Mouse (Mus musculus) ES-Bruce4 (cell line): ENCODE measurements at regions not wholly inside any gene's neighbourhood (a gene's known extent, or its start where the extent isn't known, plus 50 kb on each side); places are given as distances from the start of the nearest gene placed in this dataset.

ENCODE experiments used
- CTCF ChIP-seq: IDR thresholded peaks from one replicate; pipeline ENCODE4 v1.8.1; 2011; ENCODE audit warnings: low read depth, low read length
- EP300 ChIP-seq: IDR thresholded peaks from 2 replicates; pipeline ENCODE4 v1.6.1; 2011; ENCODE audit warnings: low read depth, low read length; ENCODE audit not compliant: insufficient read depth
- POLR2A ChIP-seq: IDR thresholded peaks from one replicate; pipeline ENCODE4 v1.8.1; 2011; ENCODE audit warnings: low read length; ENCODE audit not compliant: insufficient read depth

- no peak for TF ChIP-seq POLR2A
- no peak for TF ChIP-seq EP300
- TF ChIP-seq CTCF, result no peak
Observed at GRCm38 (mm10) chr5:41971201-41971600, 96.6 kb upstream of the Gm16223 start.
